Mouse (Mus musculus) erythroblast, embryonic 14.5 days (primary cell): ENCODE measurements around the gene Gfod1.

Source experiments
- GATA1 ChIP-seq: IDR thresholded peaks from 2 replicates; pipeline ENCODE4 v1.6.1; 2012; ENCODE audit warnings: low read length, inconsistent platforms, mixed read lengths
- TAL1 ChIP-seq: IDR thresholded peaks from 3 replicates; pipeline ENCODE4 v1.6.1; 2012; ENCODE audit warnings: low read length, inconsistent platforms, mixed read lengths

- TF ChIP-seq TAL1 = no peak
- TF ChIP-seq GATA1 = no peak
These were observed 15.5 kb downstream of the Gfod1 start for GRCm38 (mm10) chr13:43288444-43288843.
